Mouse (Mus musculus) liver, embryonic 16.5 days (tissue): ENCODE data around the gene Cmtm4. TPM values are rescaled to one million over a fixed set of nuclear protein-coding genes. Genes with fewer than 3 reads are reported as not detected.

Experiments
- ATAC-seq: fragments of 200-750 bp; cut with Nextera tagmentation; 2 replicates; pipeline ENCODE4 v1.8.0; 2017; ENCODE audit warnings: low read depth, mild to moderate bottlenecking, moderate number of reproducible peaks, moderate library complexity
- H3K27ac ChIP-seq: fragments of 300-500 bp; sonication (generic); 2 replicates; pipeline ENCODE4 v1.5.1; 2014; ENCODE audit warnings: mild to moderate bottlenecking, low read length
- H3K27me3 ChIP-seq: fragments of 300-500 bp; sonication (generic); 2 replicates; pipeline ENCODE4 v1.6.1; 2014; ENCODE audit warnings: low read depth, low read length, mixed read lengths; ENCODE audit not compliant: control insufficient read depth, insufficient read depth
- H3K36me3 ChIP-seq: fragments of 300-500 bp; sonication (generic); 2 replicates; pipeline ENCODE4 v1.6.1; 2014; ENCODE audit warnings: mild to moderate bottlenecking; ENCODE audit not compliant: control insufficient read depth, insufficient read depth
- H3K4me1 ChIP-seq: fragments of 300-500 bp; sonication (generic); 2 replicates; pipeline ENCODE4 v1.6.1; 2014; ENCODE audit warnings: low read depth, low read length, mixed read lengths; ENCODE audit not compliant: control insufficient read depth
- H3K4me2 ChIP-seq: fragments of 300-500 bp; sonication (generic); 2 replicates; pipeline ENCODE4 v1.6.1; 2014; ENCODE audit warnings: low read depth, low read length, mixed read lengths
- H3K4me3 ChIP-seq: fragments of 300-500 bp; sonication (generic); 2 replicates; pipeline ENCODE4 v1.5.1; 2014; ENCODE audit warnings: low read depth, mild to moderate bottlenecking, low read length
- H3K9ac ChIP-seq: fragments of 300-500 bp; sonication (generic); 2 replicates; pipeline ENCODE4 v1.6.1; 2014; ENCODE audit warnings: low read depth, low read length
- H3K9me3 ChIP-seq: fragments of 300-500 bp; sonication (generic); replicated peaks from 2 replicates; pipeline ENCODE4 v1.6.1; 2016; ENCODE audit warnings: low read length; ENCODE audit not compliant: control insufficient read depth
- WGBS: fragments of 180-500 bp; shearing (Covaris S2); extraction: QIAGEN DNeasy Blood & Tissue Kit; methylation state at CpG from one replicate; pipeline ENCODE4 v1.1.7; 2014; ENCODE audit not compliant: insufficient replicate concordance; 5-methylcytosine and 5-hydroxymethylcytosine counted together
- polyA plus RNA-seq: library from polyadenylated mRNA; unstranded; fragments of >200 nt; fragmentation: Nextera tagmentation; extraction: Ambion mirVana; gene quantifications from 2 replicates; pipeline ENCODE4 v1.2.1, GENCODE M21; 2015

Cmtm4 gene
- 0.41 and 0.45 TPM in 2 replicates for polyA plus RNA-seq

DNA sequence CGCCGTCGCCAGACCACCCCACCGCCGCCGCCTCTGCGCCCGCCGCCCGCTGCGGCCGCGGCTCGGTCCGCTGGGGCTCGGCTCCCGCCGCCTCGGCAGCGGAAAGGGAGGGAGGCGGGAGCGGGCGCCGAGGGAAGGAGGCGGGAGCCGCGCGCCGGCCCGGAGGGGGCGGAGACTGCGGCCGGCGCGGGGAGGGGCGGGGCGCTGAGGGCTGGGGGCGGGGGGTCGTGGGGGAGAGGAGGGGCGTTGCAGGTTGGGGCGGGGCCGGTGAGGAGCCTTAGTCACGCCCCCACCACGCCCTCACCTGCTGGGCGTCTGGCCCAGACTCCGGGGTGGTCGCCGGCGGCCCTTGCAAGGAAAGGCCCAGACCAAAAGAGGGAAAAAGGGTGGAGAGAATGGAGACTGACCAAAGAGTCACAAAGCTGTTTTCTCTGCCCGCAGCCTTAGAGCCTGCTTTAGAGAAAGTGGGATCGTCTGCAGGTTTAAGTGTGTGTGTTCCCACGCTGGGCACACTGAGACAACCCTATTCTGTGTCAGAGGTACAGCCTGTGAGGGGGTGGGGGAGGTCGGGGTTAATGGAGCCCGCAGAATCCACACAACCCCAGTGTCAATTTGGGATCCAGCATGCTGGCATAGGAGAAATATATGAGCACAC is at the start of gene Cmtm4:
Gene Cmtm4, minus strand, starts transcription at position 105 of the 655 bp plus-strand sequence.
- H3K4me3 ChIP-seq: peak within 1 kb of the TSS; percentile 68
- peak within 1 kb of the TSS; percentile 24; the same call in 1 of the 2 replicates for H3K27ac ChIP-seq
- peak within 1 kb of the TSS; percentile 92 for H3K4me2 ChIP-seq
- peaks cover 21% of the 10 kb centered on the region for H3K27me3 ChIP-seq
- H3K36me3 ChIP-seq: no peaks in the 10 kb centered on the region
- peaks cover 7% of the 10 kb centered on the region for H3K4me1 ChIP-seq
- ATAC-seq: peak; percentile 82
- H3K9ac ChIP-seq: peak within 1 kb of the TSS; percentile 65
- WGBS: 6% methylated on average over 20 of the region's 54 CpGs
- H3K9me3 ChIP-seq: no peaks in the 10 kb centered on the region

- WGBS: 49% methylated on average over 6 of the region's 6 CpGs
Observed at GRCm38 (mm10) chr8:104445248-104445647, 49.6 kb upstream of the Cmtm4 start.

DNA sequence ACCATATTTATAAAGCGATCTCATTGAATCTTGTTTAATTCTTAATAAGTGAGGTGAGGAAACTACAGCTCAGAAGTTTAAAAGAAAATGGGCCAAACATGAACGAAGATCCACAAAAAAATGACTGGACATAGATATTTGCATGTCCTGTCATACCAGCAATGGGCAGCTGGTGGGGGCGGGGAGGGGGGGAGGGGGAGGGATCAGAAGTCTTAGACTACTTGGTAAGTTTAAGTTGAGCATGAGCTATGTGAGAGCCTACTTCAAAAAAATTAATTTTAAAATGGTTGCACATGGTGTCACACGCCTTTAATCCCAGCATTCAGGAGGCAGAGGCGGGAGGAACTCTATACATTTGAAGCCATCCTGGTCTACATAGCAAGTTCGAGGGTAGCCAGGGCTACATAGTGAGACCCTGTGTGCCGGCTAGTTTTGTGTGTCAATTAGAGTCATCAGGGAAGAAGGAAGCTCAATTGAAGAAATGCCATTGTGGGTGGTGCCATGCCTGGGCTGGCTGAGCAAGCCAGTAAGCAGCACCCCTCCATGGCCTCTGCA is 47.6 kb upstream of the Cmtm4 start:
- Histone ChIP-seq H3K27ac (no peak overlapping the region; the same call in 1 of the 2 replicates), H3K4me1 (peaks cover 9% of the 10 kb centered on the region), H3K4me2 (peak overlapping the region; percentile 81), H3K4me3 (peak overlapping the region; percentile 93), H3K9ac (no peak overlapping the region), H3K27me3 (no peaks in the 10 kb centered on the region), H3K36me3 (peaks cover 10% of the 10 kb centered on the region), H3K9me3 (no peaks in the 10 kb centered on the region)
- no peak for ATAC-seq
- 58% methylated on average over 7 of the region's 7 CpGs for WGBS

More at GRCm38 (mm10) chr8:104445248-104445647, 49.6 kb upstream of the Cmtm4 start:
- peaks cover 9% of the 10 kb centered on the region for H3K4me1 ChIP-seq
- H3K27ac ChIP-seq: no peak overlapping the region
- no peak overlapping the region for H3K4me2 ChIP-seq
- no peak overlapping the region for H3K4me3 ChIP-seq
- no peaks in the 10 kb centered on the region for H3K27me3 ChIP-seq
- no peak overlapping the region for H3K9ac ChIP-seq
- no peaks in the 10 kb centered on the region for H3K9me3 ChIP-seq
- ATAC-seq: no peak
- H3K36me3 ChIP-seq: no peaks in the 10 kb centered on the region; the same call in 1 of the 2 replicates

DNA sequence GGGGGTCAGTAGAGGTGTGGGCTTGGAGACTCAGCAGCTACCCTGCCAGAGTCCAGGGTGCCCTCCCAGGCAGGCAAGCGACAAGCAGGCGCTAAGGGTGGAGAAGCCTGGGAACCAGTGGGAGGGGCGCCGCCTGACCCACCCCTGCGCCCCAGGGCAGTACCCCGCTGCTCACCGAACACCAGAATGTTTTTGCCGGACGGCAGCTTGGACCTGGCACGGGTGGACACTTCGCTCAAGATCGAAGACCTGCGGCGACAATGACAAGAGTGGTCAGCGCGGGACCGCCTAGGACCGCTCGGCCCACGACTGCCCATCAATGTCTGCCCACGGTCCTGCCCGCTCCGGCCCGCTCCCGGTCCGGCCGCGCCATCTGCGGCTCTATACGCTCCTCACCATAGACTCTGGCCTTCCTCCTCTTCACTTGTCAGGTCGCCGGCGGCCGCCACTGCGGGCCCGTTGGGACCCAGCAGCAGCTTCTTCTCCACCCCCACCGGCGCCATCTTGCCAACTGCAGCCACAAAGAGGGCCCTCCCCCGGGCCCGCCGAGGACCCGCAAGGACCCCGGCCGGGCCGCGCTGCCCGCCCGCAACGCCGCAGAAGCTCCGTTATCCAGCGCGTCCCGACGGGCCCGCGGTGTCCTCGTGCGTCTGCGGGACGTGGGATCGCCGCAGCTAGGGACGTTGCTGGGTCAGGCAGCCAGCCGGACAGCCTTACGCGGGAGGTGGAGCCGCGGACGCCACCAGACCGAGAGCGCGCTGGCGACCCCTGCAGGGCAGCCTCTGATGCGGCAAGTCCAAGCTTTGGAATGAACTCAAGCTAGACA is 46.9 kb upstream of the Cmtm4 start, which contains the start of gene Dync1li2:
Gene Dync1li2, minus strand, starts transcription at position 749 of the 826 bp plus-strand sequence.
- H3K27me3 ChIP-seq: no peaks in the 10 kb centered on the region
- peak within 1 kb of the TSS; percentile 81 for H3K4me2 ChIP-seq
- peak; percentile 90 for ATAC-seq
- H3K4me1 ChIP-seq: peaks cover 9% of the 10 kb centered on the region
- peaks cover 14% of the 10 kb centered on the region for H3K36me3 ChIP-seq
- H3K4me3 ChIP-seq: peak within 1 kb of the TSS; percentile 93
- H3K9ac ChIP-seq: peak within 1 kb of the TSS; percentile 83
- under 1% methylated on average over 75 of the region's 75 CpGs for WGBS
- H3K27ac ChIP-seq: peak within 1 kb of the TSS; percentile 84
- no peaks in the 10 kb centered on the region for H3K9me3 ChIP-seq

GRCm38 (mm10) chr8:104441613-104442012 is 46.0 kb upstream of the Cmtm4 start:
- no peak for ATAC-seq
- H3K27ac ChIP-seq: no peak overlapping the region

DNA sequence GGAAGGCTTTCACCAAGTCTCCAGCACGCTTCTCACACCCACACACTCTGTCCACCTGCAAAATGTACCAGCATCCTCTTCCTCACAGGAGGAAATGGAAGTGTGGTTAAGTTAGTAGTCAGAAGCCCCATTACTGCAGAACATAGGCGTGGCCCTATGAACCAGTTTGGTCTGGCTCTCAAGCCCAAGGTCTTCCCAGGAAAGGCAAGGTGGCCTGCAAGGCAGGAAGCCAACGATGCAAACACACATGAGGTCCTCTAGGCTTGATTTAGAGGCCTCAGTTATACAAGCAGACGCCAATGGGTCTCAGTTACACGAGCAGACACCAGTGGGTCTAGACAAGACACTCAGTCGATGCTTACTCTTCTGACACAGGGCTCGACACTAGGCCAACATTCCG is 43.9 kb upstream of the Cmtm4 start:
- no peak for ATAC-seq
- Histone ChIP-seq H3K4me3 (no peak overlapping the region), H3K9ac (no peak overlapping the region), H3K9me3 (no peaks in the 10 kb centered on the region), H3K36me3 (peaks cover 35% of the 10 kb centered on the region), H3K4me2 (no peak overlapping the region), H3K27ac (no peak overlapping the region), H3K4me1 (peaks cover 15% of the 10 kb centered on the region), H3K27me3 (no peaks in the 10 kb centered on the region)
- 74% methylated on average over 8 of the region's 8 CpGs for WGBS

More at GRCm38 (mm10) chr8:104441613-104442012, 46.0 kb upstream of the Cmtm4 start:
- Histone ChIP-seq H3K9me3 (no peaks in the 10 kb centered on the region), H3K4me3 (peak overlapping the region; percentile 93), H3K4me2 (peak overlapping the region; percentile 81), H3K27me3 (no peaks in the 10 kb centered on the region), H3K9ac (peak overlapping the region; percentile 83), H3K4me1 (peaks cover 9% of the 10 kb centered on the region), H3K36me3 (peaks cover 23% of the 10 kb centered on the region)
- 55% methylated on average over 7 of the region's 7 CpGs for WGBS

DNA sequence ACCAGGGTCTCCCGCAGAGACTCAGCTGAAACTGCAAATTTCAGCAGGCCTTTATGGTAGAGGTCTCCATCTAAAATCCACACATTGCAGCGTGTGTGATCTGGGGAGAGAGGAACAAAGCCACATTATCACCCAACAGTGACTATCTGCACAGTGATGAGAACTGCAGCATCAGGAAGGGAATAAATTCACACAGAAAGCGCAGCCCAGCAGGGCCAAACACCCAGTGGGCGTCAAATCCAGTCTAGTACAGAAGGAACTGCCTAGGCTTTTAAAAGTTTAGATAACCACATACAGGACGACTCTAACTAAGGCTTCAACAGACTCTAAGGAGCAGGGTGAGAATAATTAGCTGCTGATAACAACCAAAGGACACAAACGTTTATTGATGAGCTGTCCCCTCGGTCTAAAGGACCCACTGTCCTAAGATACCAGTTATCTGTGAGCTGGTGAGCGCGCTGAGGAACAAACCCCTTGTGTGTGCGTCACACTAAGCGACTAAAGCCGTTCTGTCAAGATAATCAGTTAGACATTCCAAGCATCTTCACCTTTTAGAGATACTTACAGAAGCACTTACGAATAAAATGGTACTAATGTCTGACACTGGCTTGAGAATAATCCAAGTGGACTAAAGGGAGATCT is 42.0 kb upstream of the Cmtm4 start:
- H3K9ac ChIP-seq: no peak overlapping the region
- H3K27me3 ChIP-seq: no peaks in the 10 kb centered on the region
- WGBS: 76% methylated on average over 13 of the region's 13 CpGs
- H3K4me3 ChIP-seq: no peak overlapping the region
- ATAC-seq: no peak
- H3K4me1 ChIP-seq: peaks cover 23% of the 10 kb centered on the region
- no peak overlapping the region for H3K27ac ChIP-seq
- peaks cover 43% of the 10 kb centered on the region for H3K36me3 ChIP-seq
- no peaks in the 10 kb centered on the region for H3K9me3 ChIP-seq
- no peak overlapping the region for H3K4me2 ChIP-seq

GRCm38 (mm10) chr8:104436591-104436990 is 41.0 kb upstream of the Cmtm4 start:
- Histone ChIP-seq H3K9ac (no peak overlapping the region), H3K4me3 (no peak overlapping the region), H3K27ac (no peak overlapping the region), H3K9me3 (no peaks in the 10 kb centered on the region), H3K4me2 (no peak overlapping the region), H3K36me3 (peaks cover 50% of the 10 kb centered on the region), H3K27me3 (no peaks in the 10 kb centered on the region), H3K4me1 (peaks cover 17% of the 10 kb centered on the region)
- WGBS: 86% methylated on average over 4 of the region's 4 CpGs
- ATAC-seq: no peak
